Mouse (Mus musculus) heart, postnatal 0 days (tissue): Measurements from ENCODE around the gene Erh. TPM values are rescaled to one million over a fixed set of nuclear protein-coding genes. Genes with fewer than 3 reads are reported as not detected.
A peak's percentile ranks its signal among the peaks of the same experiment; 100 is the strongest.

Experiments used
- ATAC-seq: fragments of 200-750 bp; cut with Nextera tagmentation; 2 replicates; pipeline ENCODE4 v1.8.0; 2017; ENCODE audit warnings: low read depth, moderate number of reproducible peaks, moderate library complexity; ENCODE audit not compliant: insufficient read depth
- DNase-seq: peaks from one replicate; pipeline ENCODE4 v3.0.0-alpha.2; 2016; ENCODE audit warnings: low spot score
- H3K27ac ChIP-seq: fragments of 300-500 bp; sonication (generic); 2 replicates; pipeline ENCODE4 v1.5.1; 2014; ENCODE audit warnings: low read depth, mild to moderate bottlenecking
- H3K27me3 ChIP-seq: fragments of 300-500 bp; sonication (generic); 2 replicates; pipeline ENCODE4 v1.6.1; 2014; ENCODE audit warnings: low read length, mixed read lengths; ENCODE audit not compliant: control insufficient read depth, insufficient read depth
- H3K36me3 ChIP-seq: fragments of 300-500 bp; sonication (generic); replicated peaks from 2 replicates; pipeline ENCODE4 v1.6.1; 2014; ENCODE audit warnings: low read length, mixed read lengths; ENCODE audit not compliant: control insufficient read depth, insufficient read depth
- H3K4me1 ChIP-seq: fragments of 300-500 bp; sonication (generic); 2 replicates; pipeline ENCODE4 v1.6.1; 2014; ENCODE audit warnings: antibody characterized with exemption; ENCODE audit not compliant: control insufficient read depth, insufficient read depth
- H3K4me2 ChIP-seq: fragments of 300-500 bp; sonication (generic); 2 replicates; pipeline ENCODE4 v1.6.1; 2014; ENCODE audit warnings: low read depth, mild to moderate bottlenecking, low read length, moderate library complexity
- H3K4me3 ChIP-seq: fragments of 300-500 bp; sonication (generic); 2 replicates; pipeline ENCODE4 v1.5.1; 2014; ENCODE audit warnings: low read depth, low read length
- H3K9ac ChIP-seq: fragments of 300-500 bp; sonication (generic); replicated peaks from 2 replicates; pipeline ENCODE4 v1.6.1; 2014; ENCODE audit warnings: low read depth, low read length, mixed read lengths
- H3K9me3 ChIP-seq: fragments of 300-500 bp; sonication (generic); replicated peaks from 2 replicates; pipeline ENCODE4 v1.6.1; 2016; ENCODE audit warnings: low read length; ENCODE audit not compliant: control insufficient read depth
- CTCF ChIP-seq: IDR thresholded peaks from 2 replicates; pipeline ENCODE4 v1.5.1; 2016; ENCODE audit warnings: antibody characterized with exemption, control low read depth, low read depth
- EP300 ChIP-seq: IDR thresholded peaks from 2 replicates; pipeline ENCODE4 v1.6.1; 2016; ENCODE audit warnings: antibody characterized with exemption, low read depth
- WGBS: fragments of 180-500 bp; shearing (Covaris S2); extraction: QIAGEN DNeasy Blood & Tissue Kit; methylation state at CpG from one replicate; pipeline ENCODE4 v1.1.7; 2014; 5-methylcytosine and 5-hydroxymethylcytosine counted together
- polyA plus RNA-seq: library from polyadenylated mRNA; unstranded; fragments of >200 nt; fragmentation: Nextera tagmentation; extraction: Ambion mirVana; gene quantifications from 2 replicates; pipeline ENCODE4 v1.2.1, GENCODE M21; 2015
- total RNA-seq: library from RNA; depleted of rRNA; stranded (reverse); fragments of >200 nt; gene quantifications from 2 replicates; pipeline ENCODE4 v1.2.3, GENCODE M21; 2014; ENCODE audit warnings: low replicate concordance; rRNA removed

Erh gene
- total RNA-seq (46.4 and 54.3 TPM in 2 replicates), polyA plus RNA-seq (107 and 128 TPM in 2 replicates)

DNA sequence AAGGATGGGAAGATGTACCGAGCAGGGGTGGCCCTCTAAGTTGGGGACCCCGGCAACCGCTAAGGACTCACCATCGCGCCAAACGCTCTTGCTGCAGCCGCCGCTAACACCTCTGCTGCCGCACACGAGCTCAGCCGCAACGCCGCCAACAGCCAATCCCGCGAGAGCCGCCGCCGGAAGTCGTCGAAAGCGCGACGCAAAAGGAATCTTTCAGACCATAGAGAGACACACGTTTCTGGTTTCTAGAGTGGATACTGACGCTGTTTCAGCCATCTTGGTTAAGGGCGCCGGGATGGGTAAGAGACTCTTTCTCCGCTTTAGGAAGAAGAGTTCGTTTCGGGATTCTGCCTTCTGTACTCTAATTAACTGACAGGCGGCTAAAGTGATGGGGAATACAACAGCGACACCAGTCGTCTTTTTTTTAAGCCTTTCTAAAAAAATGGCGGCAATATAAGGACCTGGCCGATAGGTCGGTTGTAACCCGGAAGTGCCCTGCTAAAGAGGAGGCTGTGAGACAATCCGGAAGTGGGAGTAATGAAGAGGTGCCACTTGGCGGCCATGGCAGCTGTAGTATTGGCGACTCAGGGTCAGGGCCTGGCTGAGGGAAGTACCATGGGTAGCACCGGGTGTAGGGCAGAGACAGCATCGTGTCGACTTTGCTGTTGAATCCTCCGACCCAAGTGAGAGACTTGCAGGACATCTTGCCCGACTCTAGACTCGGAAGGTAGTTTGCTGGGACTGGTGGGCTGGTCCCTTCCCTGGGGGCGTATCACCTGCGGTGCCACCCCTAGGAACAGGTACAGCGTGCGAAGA lies at the start of gene Erh, which contains the start of gene Slc39a9:
TSS of gene Erh (minus strand) at position 649 of the 813 bp plus-strand sequence.
TSS of gene Slc39a9 (plus strand) at position 191 of the 813 bp plus-strand sequence.
- Histone ChIP-seq H3K27me3 (no peaks in the 10 kb centered on the region), H3K9me3 (no peaks in the 10 kb centered on the region), H3K27ac (peak within 1 kb of the TSS; percentile 89), H3K36me3 (peaks cover 28% of the 10 kb centered on the region), H3K4me1 (peaks cover 32% of the 10 kb centered on the region), H3K4me3 (peak within 1 kb of the TSS; percentile 86), H3K9ac (peak within 1 kb of the TSS; percentile 92), H3K4me2 (peak within 1 kb of the TSS; percentile 96)
- ATAC-seq: peak; percentile 96
- WGBS: under 1% methylated on average over 50 of the region's 50 CpGs
- no peak; the same call in 1 of the 2 replicates for TF ChIP-seq CTCF
- TF ChIP-seq EP300: peak; percentile 92
- DNase-seq: peak; percentile 96

GRCm38 (mm10) chr12:80693700-80694099 lies 49.6 kb upstream of the Erh start:
- Histone ChIP-seq H3K27ac (no peak overlapping the region), H3K4me1 (peaks cover 6% of the 10 kb centered on the region; the same call in 1 of the 2 replicates), H3K4me3 (no peak overlapping the region), H3K36me3 (no peaks in the 10 kb centered on the region), H3K9me3 (no peaks in the 10 kb centered on the region), H3K4me2 (no peak overlapping the region), H3K9ac (no peak overlapping the region), H3K27me3 (peaks cover 43% of the 10 kb centered on the region)
- no peak for DNase-seq
- no peak for TF ChIP-seq CTCF
- ATAC-seq: no peak
- WGBS: 50% methylated on average over 2 of the region's 2 CpGs

DNA sequence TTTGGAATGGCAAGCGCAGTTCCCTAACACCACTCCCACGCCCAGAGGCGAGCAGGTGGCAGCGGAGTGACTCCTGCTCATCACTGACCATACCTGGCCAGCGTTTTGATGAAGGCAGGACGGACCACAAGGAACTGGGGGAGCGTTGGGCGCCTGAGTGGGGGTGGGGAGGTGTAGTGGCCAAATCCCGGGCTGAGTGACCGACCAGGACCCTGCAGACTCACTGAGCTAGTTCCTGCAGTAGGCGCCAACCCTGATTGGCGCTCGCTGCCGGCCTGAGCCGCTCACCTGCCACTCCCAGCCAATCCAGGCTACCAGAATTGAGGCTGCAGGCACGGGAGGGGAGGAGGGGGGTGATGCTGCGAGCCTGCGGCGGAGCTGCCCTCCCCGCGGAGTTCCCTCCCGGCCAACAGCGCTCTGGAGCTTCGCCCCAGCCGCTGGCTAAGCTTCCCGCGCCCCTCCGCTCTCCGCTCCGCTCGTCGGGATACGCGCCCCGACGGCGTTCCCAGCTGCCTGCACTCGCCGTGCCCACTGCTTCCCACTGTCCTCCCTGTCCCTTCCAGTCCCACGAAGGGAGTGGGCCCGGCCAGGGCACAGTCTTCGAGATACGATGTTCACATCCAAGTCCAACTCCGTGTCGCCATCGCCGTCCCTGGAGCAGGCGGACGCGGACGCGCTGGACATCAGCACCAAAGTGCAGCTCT lies 48.3 kb upstream of the Erh start, which contains the start of gene Plekhd1:
TSS of gene Plekhd1 (plus strand) at position 323 of the 704 bp plus-strand sequence.
- no peaks in the 10 kb centered on the region for H3K9me3 ChIP-seq
- no peaks in the 10 kb centered on the region for H3K36me3 ChIP-seq
- peaks cover 6% of the 10 kb centered on the region; the same call in 1 of the 2 replicates for H3K4me1 ChIP-seq
- H3K4me3 ChIP-seq: peak within 1 kb of the TSS; percentile 26
- ATAC-seq (no peak), DNase-seq (peak; percentile 24)
- 2% methylated on average over 50 of the region's 52 CpGs for WGBS
- peak within 1 kb of the TSS; percentile 47 for H3K4me2 ChIP-seq
- H3K9ac ChIP-seq: no peak within 1 kb of the TSS
- H3K27me3 ChIP-seq: peaks cover 43% of the 10 kb centered on the region
- no peak for TF ChIP-seq CTCF
- no peak for TF ChIP-seq EP300
- H3K27ac ChIP-seq: no peak within 1 kb of the TSS

DNA sequence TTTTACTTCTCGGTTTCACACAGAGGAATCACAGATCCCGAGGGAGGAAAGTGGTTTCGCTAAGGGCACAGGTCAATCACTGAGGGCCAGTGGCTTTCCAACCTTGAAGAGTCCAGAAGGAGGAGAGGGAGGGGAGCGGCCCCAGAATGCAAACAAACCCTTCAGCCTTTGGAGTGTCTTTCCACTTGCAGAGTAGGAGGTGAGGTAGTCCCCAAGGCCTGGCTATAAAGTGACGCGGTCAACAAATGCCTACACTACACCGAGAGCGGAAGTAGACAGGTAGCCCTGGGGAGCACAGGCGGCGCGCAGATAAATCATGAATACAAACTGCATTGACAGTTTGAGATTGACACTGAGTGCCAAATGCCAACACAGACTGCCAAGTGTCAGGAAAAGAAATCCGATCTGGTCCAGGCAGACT lies 47.5 kb upstream of the Erh start:
- no peak overlapping the region; the same call in 1 of the 2 replicates for H3K4me2 ChIP-seq
- WGBS: 36% methylated on average over 12 of the region's 12 CpGs
- TF ChIP-seq EP300: no peak
- no peak for TF ChIP-seq CTCF
- DNase-seq (no peak), ATAC-seq (no peak)
- H3K4me1 ChIP-seq: peaks cover 6% of the 10 kb centered on the region; the same call in 1 of the 2 replicates
- H3K27me3 ChIP-seq: peaks cover 43% of the 10 kb centered on the region
- no peaks in the 10 kb centered on the region for H3K36me3 ChIP-seq
- no peak overlapping the region for H3K4me3 ChIP-seq
- no peak overlapping the region for H3K27ac ChIP-seq
- no peaks in the 10 kb centered on the region for H3K9me3 ChIP-seq
- no peak overlapping the region for H3K9ac ChIP-seq

GRCm38 (mm10) chr12:80689696-80690095 lies 45.6 kb upstream of the Erh start:
- ATAC-seq: no peak

More at GRCm38 (mm10) chr12:80689696-80690095, 45.6 kb upstream of the Erh start:
- DNase-seq: no peak
- H3K4me3 ChIP-seq: no peak overlapping the region
- H3K27ac ChIP-seq: no peak overlapping the region
- no peak overlapping the region for H3K4me2 ChIP-seq
- peaks cover 34% of the 10 kb centered on the region for H3K27me3 ChIP-seq
- H3K9me3 ChIP-seq: no peaks in the 10 kb centered on the region
- no peaks in the 10 kb centered on the region for H3K36me3 ChIP-seq
- WGBS: 58% methylated on average over 5 of the region's 5 CpGs
- H3K4me1 ChIP-seq: peaks cover 6% of the 10 kb centered on the region; the same call in 1 of the 2 replicates
- no peak for TF ChIP-seq EP300
- no peak for TF ChIP-seq CTCF
- no peak overlapping the region for H3K9ac ChIP-seq
